Mouse (Mus musculus) heart, adult 9 months (tissue): ENCODE measurements around the gene Gng4.

ENCODE experiments used
- DNase-seq, 2 experiments: peaks; one replicate each; pipeline ENCODE4 v3.0.0; 2022; ENCODE audit warnings: low spot score in 2 of 2

The Gng4 gene

DNA sequence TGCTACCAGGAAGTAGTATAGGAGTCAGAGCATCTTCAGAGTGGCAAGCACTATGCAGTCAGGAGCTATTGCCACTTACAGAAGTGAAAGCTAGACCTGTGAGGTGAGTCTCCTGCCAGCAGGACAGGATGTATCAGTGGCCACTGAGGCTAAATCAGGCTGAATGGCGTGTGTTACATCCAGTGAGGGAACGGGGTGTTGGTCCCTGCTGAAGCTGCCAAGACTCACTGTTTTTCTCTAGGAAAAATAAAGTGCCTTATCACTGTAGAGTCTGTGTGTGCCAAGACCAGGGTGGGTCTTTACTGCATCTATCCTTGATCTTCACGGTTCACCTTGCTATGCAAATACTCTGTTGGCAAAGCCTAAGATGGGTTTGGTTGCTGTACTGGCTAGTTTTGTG, 34.8 kb downstream of the Gng4 start:
- DNase-seq = no peak

- no peak for DNase-seq
Measured at GRCm38 (mm10) chr13:13820234-13821123, 36.6 kb downstream of the Gng4 start.

GRCm38 (mm10) chr13:13824946-13825345, 41.1 kb downstream of the Gng4 start:
- DNase-seq = no peak

DNA sequence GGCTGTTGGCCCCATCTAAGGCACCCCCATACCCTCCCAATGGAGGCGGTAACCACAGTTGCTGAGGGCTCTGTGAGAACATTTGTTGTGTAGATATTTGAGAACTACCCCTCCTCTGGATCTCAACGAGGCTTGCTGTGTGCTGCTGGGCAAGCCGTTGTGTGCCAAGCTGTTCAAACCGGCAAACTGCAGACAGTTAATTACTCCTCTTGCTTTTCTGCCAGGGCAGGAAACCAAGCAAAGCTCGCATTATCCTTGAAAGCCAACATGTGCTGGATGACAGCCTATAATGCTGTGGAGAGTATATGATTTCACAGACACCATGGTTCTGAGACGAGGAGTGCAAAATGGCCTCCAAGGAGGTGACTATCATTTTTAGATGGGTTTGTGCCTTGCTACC, 42.7 kb downstream of the Gng4 start:
- no peak for DNase-seq

DNA sequence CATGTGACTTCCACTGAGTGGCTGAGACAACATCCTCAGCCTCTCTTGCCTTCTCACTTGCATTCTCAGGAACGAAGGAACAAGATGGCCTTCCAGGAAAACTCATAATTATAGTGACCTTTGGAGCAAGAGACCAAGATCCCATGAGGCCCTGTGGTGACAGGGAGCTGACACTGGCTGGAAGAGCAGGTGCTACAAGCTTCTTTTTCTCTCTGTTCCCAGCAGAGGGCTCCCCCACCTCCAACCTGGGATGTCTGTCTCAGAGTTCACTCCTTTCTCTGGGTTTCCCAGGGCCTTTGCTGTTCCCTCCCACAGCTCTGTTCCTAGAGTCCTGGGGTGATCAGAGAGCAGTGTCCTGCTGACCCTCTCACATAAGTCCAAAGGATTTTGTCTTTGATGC, 44.3 kb downstream of the Gng4 start:
- DNase-seq = no peak

- DNase-seq = no peak
Measured at GRCm38 (mm10) chr13:13830469-13831074, 46.7 kb downstream of the Gng4 start.

- DNase-seq = no peak
Measured at GRCm38 (mm10) chr13:13835180-13835579, 51.3 kb downstream of the Gng4 start.

- DNase-seq = no peak
Measured at GRCm38 (mm10) chr13:13845021-13845420, 61.2 kb downstream of the Gng4 start.

GRCm38 (mm10) chr13:13847075-13847599, 63.3 kb downstream of the Gng4 start:
- no peak for DNase-seq

- no peak for DNase-seq
Measured at GRCm38 (mm10) chr13:13857190-13857589, 73.3 kb downstream of the Gng4 start.

DNA sequence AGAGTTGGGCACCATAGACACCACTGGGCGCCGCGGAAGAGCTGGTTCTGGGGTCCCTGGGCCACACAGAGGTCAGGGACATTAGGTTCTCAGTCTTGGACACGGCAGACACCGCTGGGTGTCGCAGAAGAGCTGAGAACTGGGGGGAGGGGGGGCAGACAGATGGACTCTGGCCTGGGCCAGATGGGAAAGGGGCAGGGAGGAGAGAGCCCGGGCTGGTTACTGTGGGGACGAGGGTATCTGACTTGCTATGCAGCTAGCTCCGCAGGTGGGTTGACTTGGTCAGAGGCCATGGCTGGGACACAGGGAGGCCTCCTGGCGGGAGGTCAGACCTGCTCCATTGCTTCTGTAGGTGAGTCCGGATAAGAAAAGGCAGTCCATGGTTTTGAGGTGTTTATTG, 78.5 kb downstream of the Gng4 start:
- no peak for DNase-seq

- no peak for DNase-seq
Measured at GRCm38 (mm10) chr13:13862941-13863340, 79.1 kb downstream of the Gng4 start.

- DNase-seq = no peak
Measured at GRCm38 (mm10) chr13:13866339-13866738, 82.5 kb downstream of the Gng4 start.

- no peak for DNase-seq
Measured at GRCm38 (mm10) chr13:13867078-13867759, 83.4 kb downstream of the Gng4 start.

GRCm38 (mm10) chr13:13867922-13868321, 84.1 kb downstream of the Gng4 start:
- DNase-seq = no peak
